Mouse (Mus musculus): ENCODE measurements around the gene Ankrd53. TPM values are rescaled to one million over a fixed set of nuclear protein-coding genes. Genes with fewer than 3 reads are reported as not detected.

Gene Ankrd53
- polyA plus RNA-seq, 1 experiment from 2014 or later = not detected

Other genes starting within 250 kb of the Ankrd53 start
- gene Actg2, start 226.4 kb upstream of the Ankrd53 start, polyA plus RNA-seq (2016; fragmentation: Nextera tagmentation; extraction: Ambion mirVana) = 0.92 and 2.1 TPM in 2 replicates
- gene Stambp, start 189.9 kb upstream of the Ankrd53 start, polyA plus RNA-seq (2016; fragmentation: Nextera tagmentation; extraction: Ambion mirVana) = 17.5 and 24.3 TPM in 2 replicates
- 0.10 TPM in 1 of 2 replicates, not detected in the other for gene Clec4f, start 106.5 kb upstream of the Ankrd53 start, polyA plus RNA-seq (2016; fragmentation: Nextera tagmentation; extraction: Ambion mirVana)
- not detected in 2 replicates for gene Cd207, start 84.8 kb upstream of the Ankrd53 start, polyA plus RNA-seq (2016; fragmentation: Nextera tagmentation; extraction: Ambion mirVana)
- gene Vax2, start 51.4 kb upstream of the Ankrd53 start, polyA plus RNA-seq (2016; fragmentation: Nextera tagmentation; extraction: Ambion mirVana) = 0.60 and 0.86 TPM in 2 replicates
- not detected in 2 replicates for gene Atp6v1b1, start 19.7 kb upstream of the Ankrd53 start, polyA plus RNA-seq (2016; fragmentation: Nextera tagmentation; extraction: Ambion mirVana)
- gene Tex261, start 13.2 kb downstream of the Ankrd53 start, polyA plus RNA-seq (2016; fragmentation: Nextera tagmentation; extraction: Ambion mirVana) = 71.1 and 85.6 TPM in 2 replicates
- gene Nagk, start 32.3 kb downstream of the Ankrd53 start, polyA plus RNA-seq (2016; fragmentation: Nextera tagmentation; extraction: Ambion mirVana) = 27.9 and 43.4 TPM in 2 replicates
- gene Paip2b, start 69.1 kb downstream of the Ankrd53 start, polyA plus RNA-seq (2016; fragmentation: Nextera tagmentation; extraction: Ambion mirVana) = 13.2 and 18.0 TPM in 2 replicates
- 51.3 and 73.4 TPM in 2 replicates for gene Zfp638, start 104.5 kb downstream of the Ankrd53 start, polyA plus RNA-seq (2016; fragmentation: Nextera tagmentation; extraction: Ambion mirVana)
- gene Dysf, start 245.9 kb downstream of the Ankrd53 start, polyA plus RNA-seq (2016; fragmentation: Nextera tagmentation; extraction: Ambion mirVana) = 5.0 and 5.4 TPM in 2 replicates

Measured in hindbrain, embryonic 10.5 days (tissue).